Mouse (Mus musculus) cerebellum, postnatal 36 days (tissue): ENCODE data around the gene Mptx1.
"Not testable (repeated sequence)": the region's sequence is repeated elsewhere in the genome, so short reads cannot be mapped to it uniquely, and the experiment has no call there.

ENCODE experiments used
- DNase-seq, 2 experiments: peaks; one replicate each; pipeline ENCODE4 v3.0.0; 2021 to 2022; ENCODE audit warnings: mixed read lengths in 2 of 2

The Mptx1 gene

DNA sequence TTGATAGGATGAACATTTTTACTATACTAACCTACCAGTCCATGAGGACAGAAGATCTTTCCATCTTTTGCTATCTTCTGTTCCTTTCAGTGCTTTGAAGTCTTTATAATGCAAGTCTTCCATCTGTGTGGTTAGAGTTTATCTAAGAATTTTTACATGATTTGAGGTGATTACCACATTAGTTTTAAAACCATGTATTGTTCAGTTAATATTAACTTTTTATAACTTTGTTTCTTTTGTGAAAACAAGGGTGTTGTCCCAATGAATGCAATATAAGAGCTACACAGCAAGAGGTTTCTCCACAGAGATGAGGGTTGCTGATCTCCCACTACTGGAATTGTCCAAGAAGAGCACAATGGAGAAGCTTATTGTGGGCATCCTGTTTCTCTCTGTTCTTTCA, at the start of gene Mptx1:
TSS of gene Mptx1 (plus strand) at position 301 of the 400 bp plus-strand sequence.
- no peak for DNase-seq

DNA sequence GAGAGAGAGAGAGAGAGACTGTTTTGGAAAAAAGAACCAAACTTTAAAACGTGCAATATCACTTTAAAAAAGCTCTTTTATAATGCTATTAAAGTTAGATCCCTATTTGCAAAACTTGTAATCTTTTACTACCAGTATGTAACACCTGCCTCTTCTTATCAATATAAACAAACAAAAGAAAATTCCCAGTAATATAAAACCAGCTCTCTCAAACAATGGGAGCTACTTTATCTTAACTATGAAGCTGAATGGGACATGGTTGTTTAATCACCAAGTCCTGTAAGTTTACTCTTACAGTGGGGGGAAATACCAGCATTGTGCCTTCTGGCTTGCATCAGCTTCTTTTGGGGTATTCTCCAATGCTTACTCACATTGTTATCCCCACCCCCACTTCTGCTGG, 27.2 kb upstream of the Mptx1 start:
- no peak for DNase-seq

DNA sequence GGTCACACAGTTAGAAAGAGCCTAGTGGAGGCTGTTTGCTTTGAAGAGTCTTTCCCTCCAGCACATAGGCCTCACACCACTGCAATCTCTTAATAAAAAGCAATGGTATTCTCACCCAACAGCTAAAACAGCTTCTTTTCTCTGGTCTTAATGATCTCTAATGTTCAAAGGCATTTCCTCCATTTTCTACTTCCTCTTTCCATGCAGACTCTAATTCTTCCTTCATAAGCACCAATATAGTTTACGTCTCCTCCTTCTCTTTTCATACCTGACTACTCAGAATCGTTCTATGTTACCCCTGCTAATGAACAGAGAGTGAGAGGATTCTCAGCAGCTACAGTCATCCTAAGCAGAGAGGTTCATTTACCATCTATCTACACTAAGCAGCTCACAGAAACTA, 13.0 kb upstream of the Mptx1 start:
- no peak for DNase-seq

DNA sequence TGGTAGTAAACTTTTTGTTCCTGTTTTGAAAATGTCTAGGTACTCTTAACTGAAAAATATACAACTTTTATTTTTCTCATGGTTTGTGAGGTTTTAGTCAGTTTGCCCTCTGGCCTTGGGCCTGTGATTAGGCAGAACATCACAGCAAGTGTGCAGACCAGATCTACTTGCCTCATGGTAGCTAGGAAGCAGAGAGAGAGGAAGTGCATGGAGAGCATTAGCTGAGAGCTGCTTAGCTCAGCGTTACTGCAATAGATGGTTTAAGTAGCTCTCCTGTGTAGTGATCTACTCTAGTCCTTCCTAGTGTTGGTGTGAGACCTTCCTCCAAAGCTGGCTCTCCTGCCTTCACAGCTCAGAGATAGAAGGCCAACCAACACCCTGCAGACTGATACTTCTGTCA, 23.3 kb downstream of the Mptx1 start:
- DNase-seq, result not testable (repeated sequence)

DNA sequence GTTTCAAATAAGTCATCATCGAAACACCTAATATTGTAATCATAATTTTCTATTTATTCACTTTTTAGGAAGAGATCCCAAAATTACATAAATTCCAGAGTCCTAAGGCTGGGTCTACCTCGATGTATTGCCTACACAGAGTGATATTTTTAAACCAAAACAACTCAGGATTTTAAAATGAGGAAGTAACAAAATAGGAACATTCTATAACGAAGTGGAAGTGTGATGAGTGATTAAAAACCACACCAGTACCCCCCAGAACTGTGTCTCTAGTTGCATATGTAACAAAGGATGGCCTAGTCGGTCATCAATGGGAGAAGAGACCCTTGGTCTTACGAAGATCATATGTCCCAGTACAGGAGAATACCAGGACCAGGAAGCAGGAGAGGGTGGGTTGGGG, 24.3 kb downstream of the Mptx1 start:
- no peak for DNase-seq

DNA sequence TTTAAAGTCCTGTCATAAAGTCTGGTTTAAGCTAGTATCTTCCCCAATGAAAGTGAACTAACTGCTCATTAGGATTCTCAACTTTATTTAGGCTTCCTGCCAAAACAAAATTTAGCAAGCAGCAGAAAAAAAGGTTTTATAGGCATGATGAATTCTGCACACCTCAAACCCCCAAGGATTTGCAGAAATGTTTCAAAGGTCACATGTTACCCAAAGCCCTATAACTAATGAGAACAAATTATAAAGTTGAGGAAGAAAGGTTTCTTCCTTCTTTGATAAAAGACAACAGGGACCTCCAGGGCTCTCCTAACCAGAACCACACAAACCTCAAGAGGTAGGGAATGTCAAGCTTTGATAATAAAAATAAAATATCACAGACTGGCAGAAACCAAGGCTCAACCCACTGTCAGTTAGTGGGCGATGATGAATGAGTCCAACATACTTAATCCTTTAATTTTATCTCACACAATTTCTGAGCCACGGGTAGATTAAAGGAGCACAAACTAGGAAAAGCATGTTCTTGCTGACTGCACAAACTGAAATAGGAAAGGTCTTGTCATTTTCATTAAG, 34.6 kb downstream of the Mptx1 start, which contains the start of gene Olfr417:
TSS of gene Olfr417 (plus strand) at position 241 of the 570 bp plus-strand sequence.
- DNase-seq, result no peak

DNA sequence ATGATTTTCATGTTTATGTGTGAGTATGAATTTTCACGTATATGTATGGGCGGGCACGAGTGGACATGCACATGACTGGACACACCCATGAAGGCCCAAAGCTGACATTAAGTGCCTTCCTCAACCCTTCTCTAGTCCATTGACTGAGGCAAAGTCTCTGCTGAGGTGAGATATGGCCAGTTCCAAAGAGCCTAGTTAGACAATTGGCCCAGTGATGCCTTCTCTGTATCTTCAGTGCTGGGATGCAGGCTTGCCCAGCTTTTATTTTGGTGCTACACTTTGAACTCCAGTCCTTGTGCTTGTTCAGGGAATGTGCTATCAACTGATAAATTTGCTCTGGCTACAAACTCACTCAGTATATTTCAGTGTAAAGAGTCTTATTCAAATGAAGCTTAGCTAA, 43.5 kb downstream of the Mptx1 start:
- DNase-seq, result no peak
